Mouse (Mus musculus) mouse embryonic stem cell (cell line): Measurements from ENCODE around the gene Ksr1.

Experiments used
- in situ Hi-C, 2 experiments: fragments of 300-500 bp; cut with MboI; formaldehyde crosslinking; loops; 1 replicate in 1 of 2; 3 replicates in 1 of 2; pipeline ENCODE4 v1.14.3; 2019 to 2020; ENCODE audit warnings: low sequenced_read_pairs in 2 of 2, low pct_unique_long_range_greater_than_20kb in 1 of 2, mixed read lengths in 1 of 2; ENCODE audit not compliant: unreplicated experiment in 1 of 2

Ksr1 gene

DNA sequence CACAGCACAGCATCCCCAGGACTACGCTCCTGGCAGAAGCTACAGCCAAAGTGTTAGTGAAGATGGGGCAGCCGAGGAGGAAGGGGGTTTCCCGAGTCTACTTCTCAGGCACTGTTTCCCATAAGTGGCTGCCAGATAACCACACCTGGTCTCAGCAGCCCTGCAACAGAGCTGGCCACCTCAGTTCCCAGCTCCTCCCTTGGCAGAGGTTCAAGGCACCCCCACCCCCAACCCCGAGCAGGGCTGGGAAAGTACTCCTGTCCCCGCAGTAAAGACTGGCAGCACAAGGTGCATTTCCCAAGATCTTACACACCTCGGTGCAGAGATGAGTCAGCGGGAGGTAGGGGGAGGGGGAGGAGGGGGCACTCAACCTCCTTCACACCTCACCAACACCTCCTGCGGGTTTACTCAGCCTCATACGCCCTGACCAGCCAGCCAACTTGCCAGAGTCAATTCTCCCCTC is 14.2 kb downstream of the Ksr1 start:
- in situ Hi-C loops = no loop called here

DNA sequence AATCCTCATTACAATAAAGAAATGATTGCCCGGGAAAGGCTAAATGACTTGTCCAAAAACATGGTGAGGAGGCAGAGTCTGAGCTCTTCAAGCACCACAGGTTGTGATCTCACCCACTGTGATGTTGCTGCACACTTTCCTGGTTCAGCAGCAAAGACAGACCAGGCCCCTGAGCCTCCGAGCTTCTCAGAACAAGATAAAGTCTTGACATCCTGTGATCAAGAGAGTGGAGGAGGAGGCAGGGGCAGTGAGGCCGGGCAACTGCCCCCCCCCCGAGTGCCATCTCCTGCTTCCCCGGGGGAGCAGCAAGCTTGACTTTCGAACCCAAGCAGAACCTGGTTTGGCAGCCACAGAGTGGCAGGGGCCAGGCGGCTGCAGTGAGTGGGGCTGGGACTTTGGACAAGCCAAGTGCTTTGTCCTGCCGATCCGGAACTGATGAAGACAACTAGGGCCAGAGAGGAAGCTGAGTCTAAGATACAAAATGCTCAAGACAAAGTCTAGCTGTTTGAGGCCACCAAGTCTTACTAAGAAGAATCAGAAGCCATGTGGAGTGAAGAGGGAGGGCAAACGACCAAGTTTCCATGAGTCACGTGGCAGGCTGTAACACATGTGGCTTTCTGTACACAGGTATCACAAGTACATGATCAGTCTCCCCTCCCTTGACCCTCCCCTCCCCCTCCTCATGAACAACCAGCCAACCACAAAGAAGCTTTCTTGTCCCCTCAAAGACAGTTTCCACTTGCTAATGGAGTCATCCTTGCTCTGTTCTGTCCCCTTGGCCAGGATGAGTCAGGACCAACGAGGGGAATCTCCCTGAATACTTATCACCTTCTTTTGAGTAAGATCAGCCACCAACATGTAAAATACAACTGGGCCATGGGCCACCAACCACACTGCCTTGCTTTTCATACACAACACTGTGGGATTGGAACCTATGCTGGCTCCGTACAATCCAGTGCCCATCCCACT is 16.5 kb downstream of the Ksr1 start:
- in situ Hi-C loops = no loop called here

- in situ Hi-C loops = no loop called here
These were observed 18.0 kb downstream of the Ksr1 start for GRCm38 (mm10) chr11:79128233-79128632.

DNA sequence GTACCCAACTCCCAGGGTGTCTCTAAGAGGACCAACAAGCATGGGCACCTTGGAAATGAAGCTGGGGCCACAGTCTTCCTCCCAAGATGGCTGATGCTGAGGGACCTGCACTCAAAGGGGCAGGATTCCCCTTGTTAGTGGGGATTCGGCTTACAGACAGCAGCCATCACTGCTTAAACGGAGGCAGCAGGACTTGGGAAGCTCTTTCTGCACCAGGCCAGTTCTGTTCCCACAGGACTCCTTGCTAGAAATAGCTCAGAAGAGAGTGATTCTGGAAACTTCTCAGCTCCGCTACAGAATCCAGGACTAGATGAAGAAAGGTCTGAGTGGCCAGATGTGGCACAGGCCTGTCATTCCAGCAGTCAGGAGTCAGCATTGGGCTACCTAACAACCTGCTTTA is 19.2 kb downstream of the Ksr1 start:
- in situ Hi-C loops = no loop called here

DNA sequence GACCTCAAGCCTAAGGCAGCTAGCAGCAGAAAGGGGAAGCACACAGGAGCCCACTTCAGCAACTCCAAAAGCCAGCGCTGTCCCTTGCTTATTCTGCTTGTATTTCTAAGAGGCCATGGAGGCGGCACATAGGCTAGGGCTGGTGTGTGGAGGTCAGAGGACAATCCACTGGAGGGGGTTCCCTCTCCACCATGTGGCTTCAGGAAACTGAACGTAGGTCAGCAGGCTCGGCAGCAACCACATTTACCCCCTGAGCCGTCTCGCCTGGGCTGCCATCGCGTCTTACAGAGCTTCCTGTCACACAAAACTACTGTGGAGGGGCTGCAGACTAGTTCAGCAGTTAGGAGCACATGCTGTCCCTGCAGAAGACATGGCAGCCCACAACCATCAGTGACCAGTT is 20.4 kb downstream of the Ksr1 start:
- in situ Hi-C loops = no loop called here

- in situ Hi-C loops = no loop called here
These were observed 23.7 kb downstream of the Ksr1 start for GRCm38 (mm10) chr11:79122556-79122955.

DNA sequence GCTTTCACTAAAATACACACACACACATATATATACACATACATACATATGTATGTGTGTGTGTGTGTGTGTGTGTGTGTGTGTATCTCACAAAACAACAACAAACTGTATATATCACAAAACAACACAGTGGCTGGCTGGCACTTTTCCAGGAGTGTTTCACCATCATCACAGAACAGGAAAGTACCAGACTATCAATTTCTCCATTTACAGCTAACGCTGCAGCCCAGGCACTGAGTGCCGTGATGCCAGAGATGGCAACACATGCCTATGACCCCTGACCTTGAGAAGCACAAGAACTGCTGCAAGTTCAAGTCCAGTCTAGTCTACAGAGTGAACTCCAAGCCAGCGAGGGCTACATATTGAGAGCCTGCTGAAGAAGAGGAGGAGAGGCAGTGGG is 26.1 kb downstream of the Ksr1 start:
- in situ Hi-C loops = no loop called here

- in situ Hi-C loops = no loop called here
These were observed 27.3 kb downstream of the Ksr1 start for GRCm38 (mm10) chr11:79118918-79119377.

DNA sequence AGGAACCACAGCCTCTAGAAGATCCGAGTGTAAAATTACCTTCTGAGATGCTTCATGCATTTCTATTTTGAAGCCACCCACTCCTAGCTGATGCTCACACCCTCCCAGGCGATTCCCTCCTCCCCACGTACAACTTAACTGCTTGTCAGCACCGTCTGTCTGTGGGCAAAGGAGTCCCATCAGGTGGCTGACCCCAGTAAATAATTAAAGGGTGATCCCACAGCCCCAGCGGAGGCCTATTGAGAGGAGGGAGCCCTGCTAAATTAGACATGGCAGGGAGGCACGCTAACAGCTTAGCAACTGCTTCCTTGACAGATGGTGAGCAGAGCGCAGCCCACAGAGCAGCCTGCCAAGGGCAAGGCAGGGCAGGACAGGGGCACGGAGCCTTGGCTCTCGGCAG is 29.5 kb downstream of the Ksr1 start:
- in situ Hi-C loops = no loop called here

GRCm38 (mm10) chr11:79115659-79116058 is 30.5 kb downstream of the Ksr1 start:
- in situ Hi-C loops = no loop called here

DNA sequence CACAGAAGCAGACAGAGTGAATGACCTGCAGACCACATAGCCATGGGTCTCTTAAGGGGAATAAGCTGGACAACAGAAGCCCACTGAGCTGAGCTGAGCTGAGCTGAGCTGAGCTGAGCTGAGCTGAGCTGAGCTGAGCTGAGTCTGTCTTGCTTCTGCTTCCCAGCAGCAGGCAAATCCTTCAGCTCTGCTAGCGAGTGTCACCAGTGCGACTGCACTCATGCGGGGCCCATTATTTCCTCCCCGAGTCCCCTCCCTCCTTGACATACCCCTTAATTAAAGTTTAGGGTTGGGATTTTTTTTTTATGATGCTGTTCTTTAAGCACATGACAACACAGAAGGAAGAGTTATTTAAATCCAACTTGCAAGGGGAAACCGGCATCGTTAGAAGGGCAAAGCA is 32.1 kb downstream of the Ksr1 start:
- in situ Hi-C loops = no loop called here

DNA sequence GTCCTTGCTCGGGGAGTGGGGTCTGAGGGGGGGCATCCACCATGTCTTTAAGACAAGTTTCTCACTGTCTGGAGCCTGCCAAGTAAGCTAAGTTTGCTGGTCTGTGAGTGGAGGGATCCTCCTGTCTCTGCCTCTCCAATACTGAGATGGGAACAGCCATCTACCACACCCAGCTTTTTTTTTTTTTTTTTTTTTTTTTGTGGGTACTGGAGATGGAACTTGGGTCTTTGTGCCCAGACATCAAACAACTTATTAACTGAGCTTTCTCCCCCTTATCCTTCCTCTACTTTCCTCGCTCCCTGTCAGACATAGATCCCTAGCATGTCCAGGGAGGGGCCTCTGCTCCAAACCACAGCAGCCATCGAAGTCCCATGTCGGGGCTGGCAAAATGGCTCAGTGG is 32.8 kb downstream of the Ksr1 start:
- in situ Hi-C loops = no loop called here

- in situ Hi-C loops = no loop called here
These were observed 33.5 kb downstream of the Ksr1 start for GRCm38 (mm10) chr11:79112559-79113302.

DNA sequence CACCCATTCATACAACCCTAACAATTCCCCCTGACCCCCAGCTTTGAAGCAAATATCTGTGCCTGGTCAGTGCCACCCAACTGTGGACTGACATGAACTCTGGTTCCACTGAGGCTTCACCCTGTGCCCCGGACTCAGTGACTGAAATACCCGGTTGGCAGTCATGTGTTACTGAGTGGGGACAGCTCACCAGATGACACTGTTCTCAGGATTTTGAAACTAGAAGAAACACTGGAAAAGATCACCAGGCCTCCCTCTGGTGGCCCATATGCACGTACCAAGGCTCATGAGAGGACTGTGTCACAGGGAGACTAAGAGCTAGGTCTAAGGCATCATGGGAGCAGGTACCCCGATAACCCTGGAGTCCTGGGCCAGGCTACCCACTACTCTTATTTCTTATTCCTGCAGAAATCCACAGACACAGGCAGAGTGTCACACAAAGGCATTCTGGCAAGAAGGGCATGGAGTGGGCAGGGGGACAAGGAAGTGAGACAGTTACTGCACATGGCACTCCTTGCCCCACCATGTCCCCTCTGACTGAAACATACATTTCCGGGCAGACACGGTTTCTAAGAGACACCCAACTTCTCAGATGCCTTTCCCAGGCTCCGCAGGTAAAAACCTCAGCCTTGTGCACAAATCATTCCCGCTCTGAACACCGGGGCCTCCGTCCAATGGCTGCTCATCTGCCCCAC is 34.2 kb downstream of the Ksr1 start:
- in situ Hi-C loops = no loop called here

GRCm38 (mm10) chr11:79110446-79110845 is 35.8 kb downstream of the Ksr1 start:
- in situ Hi-C loops = no loop called here

DNA sequence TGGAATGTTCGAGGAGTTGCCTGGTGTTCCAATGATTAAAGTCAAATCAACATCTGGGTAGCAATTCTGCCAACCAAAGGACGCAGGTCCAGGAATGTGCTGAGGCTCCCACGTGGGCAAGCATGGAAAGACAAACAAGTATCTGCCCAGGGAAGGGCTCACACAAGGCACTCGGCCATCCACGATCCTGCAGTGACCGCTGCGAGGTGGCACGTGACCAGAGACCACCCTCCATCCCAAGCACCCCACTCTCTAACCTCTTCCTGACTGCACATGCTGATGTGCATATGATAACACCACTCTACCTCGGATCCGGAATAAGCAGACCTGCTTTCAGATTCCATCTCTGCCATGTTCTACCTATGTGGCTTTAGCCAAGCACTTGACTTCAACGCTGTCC is 38.3 kb downstream of the Ksr1 start:
- in situ Hi-C loops = no loop called here

GRCm38 (mm10) chr11:79104998-79105397 is 41.2 kb downstream of the Ksr1 start:
- in situ Hi-C loops = no loop called here

GRCm38 (mm10) chr11:79104538-79104937 is 41.7 kb downstream of the Ksr1 start:
- in situ Hi-C loops = no loop called here

DNA sequence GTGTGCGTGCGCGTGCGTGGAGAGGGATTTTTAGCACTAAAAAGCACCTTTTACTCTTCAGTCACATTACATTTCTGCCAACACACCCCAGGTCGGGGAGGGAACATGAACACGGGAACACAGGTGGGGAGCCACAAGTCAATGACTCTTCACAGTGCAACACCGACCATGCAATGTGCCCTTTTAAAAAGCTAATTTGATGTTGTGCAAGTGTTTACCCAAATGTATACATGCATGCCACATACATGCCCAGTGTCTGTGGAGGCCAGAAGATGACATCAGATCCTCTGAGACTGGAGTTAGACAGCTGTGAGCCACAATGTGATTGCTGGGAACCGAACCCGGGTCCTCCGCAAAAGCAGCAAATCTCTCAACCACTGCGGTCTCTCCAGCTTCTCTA is 42.1 kb downstream of the Ksr1 start:
- in situ Hi-C loops = no loop called here
